Mouse (Mus musculus): ENCODE measurements at regions not wholly inside any gene's neighbourhood (a gene's known extent, or its start where the extent isn't known, plus 50 kb on each side); places are given as distances from the start of the nearest gene placed in this dataset.

GRCm38 (mm10) chr8:35185165-35185564 lies 580.4 kb upstream of the Gm19410 start:
- in situ Hi-C loops (cut with MboI, MseI), result no loop called here

GRCm38 (mm10) chr8:35188531-35188930 lies 577.1 kb upstream of the Gm19410 start:
- in situ Hi-C loops (cut with MboI, MseI), result no loop called here

- in situ Hi-C loops (cut with MboI, MseI), result no loop called here
Measured at GRCm38 (mm10) chr8:35189695-35190094, 575.9 kb upstream of the Gm19410 start.

- in situ Hi-C loops (cut with MboI, MseI), result no loop called here
Measured at GRCm38 (mm10) chr8:35192515-35192914, 573.1 kb upstream of the Gm19410 start.

DNA sequence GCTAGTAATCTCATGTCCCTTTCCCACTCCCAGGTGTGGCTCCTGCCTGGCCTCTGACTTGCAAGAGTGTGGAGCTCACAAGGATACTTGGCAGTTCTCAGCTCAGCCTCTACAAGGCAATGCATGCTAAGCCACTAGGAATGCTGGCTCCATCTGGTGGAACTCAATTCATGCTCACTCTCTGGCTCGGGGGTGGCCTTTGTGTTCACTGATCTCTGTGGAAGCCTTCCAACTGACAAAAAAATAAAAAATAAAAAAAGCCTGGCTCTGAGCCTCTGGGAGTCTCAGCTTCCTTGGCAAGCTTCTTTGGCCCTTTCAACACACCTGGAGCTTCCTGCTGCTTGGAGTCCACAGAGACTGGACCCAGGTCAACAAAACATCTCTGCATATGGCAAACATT lies 571.8 kb upstream of the Gm19410 start:
- in situ Hi-C loops (cut with MboI, MseI), result no loop called here

DNA sequence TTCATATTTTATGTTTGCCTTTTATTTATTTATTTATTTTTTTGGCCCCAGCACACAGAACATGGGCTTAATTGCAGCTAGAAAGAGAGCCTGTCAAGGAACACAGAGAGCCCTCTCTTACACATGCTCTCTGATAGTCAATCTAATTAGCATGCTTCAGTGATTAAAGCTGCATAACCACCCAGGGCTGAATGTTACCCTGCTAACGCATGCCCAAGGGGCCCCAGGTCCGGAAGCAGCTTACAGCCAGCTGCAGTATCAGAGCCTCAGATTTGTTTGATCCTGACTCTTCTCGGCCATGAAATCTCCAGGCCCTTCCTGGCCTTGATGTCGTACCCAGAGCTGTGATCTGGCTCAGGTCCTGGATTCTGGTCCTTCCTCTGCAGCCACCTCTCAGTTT lies 569.4 kb upstream of the Gm19410 start:
- in situ Hi-C loops (cut with MboI, MseI), result no loop called here

- in situ Hi-C loops (cut with MboI, MseI), result no loop called here
Measured at GRCm38 (mm10) chr8:35198766-35199165, 566.8 kb upstream of the Gm19410 start.

DNA sequence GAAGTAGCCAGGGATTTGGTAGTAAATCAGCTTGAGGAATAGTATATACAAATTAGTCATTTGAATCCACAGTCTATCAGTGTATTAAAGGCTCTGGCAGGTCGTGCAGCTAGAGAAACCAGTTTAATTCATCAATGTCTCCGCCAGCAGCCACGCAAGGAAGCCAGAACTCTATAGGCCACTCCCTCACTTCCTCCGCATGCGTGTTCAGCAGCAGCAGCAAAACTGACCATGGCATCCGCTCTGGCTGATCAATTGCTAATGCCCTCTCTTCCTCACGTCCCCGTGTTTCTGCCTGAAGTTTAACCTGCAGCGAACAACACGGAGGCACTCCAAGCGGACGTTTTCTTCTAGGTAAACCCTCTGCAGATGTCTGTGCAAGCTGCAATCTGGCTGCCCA lies 564.2 kb upstream of the Gm19410 start:
- in situ Hi-C loops (cut with MboI, MseI), result no loop called here

- in situ Hi-C loops (cut with MboI, MseI), result no loop called here
Measured at GRCm38 (mm10) chr8:35204971-35205370, 560.6 kb upstream of the Gm19410 start.

DNA sequence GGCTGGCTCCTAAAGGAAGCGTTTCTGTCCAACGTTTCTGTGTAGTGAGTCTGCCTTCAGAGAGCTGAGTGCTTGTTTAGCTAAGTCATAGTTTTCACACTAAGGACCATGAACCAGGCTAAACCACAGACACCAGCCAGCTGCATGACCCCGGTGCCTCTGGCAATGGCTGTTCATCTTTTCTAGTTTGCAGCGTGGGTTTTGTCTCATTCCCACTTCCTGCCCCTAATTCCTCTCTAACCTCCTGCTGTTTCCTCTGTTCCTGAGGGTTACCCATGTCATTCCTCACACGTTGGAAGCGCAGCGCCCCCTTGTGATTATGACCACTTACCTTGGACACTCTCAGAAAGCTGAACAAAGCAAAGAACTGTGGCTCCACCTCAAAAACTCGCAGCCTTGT lies 560.1 kb upstream of the Gm19410 start:
- in situ Hi-C loops (cut with MboI, MseI), result no loop called here

GRCm38 (mm10) chr8:35206271-35206670 lies 559.3 kb upstream of the Gm19410 start:
- in situ Hi-C loops (cut with MboI, MseI), result no loop called here

- in situ Hi-C loops (cut with MboI, MseI), result no loop called here
Measured at GRCm38 (mm10) chr8:35208357-35208756, 557.2 kb upstream of the Gm19410 start.

GRCm38 (mm10) chr8:35211506-35212452 lies 553.8 kb upstream of the Gm19410 start:
- in situ Hi-C loops (cut with MboI, MseI), result no loop called here

DNA sequence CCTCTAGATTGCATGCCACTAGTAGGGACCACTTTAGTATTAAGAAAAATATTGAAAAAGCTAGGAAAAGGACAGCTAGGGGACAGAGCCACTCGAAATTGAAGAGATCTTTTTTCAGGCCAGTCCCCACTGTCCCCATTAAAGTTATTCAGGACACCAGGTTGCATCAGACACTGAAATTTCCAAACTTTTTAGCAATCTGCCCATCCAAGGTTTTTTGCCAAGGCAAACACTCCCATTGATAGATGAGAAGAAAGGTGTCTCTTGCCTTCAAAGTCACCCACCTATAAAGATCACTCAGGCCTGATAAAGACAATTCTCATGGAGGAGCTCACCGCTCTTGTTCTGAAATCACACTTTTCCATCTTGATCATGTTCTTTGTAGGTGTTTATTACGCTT lies 552.1 kb upstream of the Gm19410 start:
- in situ Hi-C loops (cut with MboI, MseI), result no loop called here

DNA sequence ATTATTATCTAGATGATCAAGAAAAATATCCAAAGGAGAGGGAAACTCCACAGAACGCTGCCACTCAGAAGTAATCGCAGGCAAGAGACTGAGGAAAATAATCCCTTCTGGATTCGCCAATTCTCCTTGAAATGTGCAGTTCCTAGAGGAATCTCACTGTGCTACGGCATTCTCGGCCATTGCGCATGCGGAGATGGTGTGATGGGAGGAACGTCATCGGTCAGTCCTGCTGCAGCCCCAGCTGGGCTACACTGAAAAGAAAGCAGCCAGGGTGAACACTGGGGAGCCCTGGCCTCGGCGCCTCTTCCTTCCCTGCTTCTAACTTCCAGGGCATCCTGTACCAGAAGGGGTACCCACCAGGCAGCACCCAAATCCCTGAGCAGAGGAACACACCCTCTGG lies 548.0 kb upstream of the Gm19410 start:
- in situ Hi-C loops (cut with MboI, MseI), result no loop called here

DNA sequence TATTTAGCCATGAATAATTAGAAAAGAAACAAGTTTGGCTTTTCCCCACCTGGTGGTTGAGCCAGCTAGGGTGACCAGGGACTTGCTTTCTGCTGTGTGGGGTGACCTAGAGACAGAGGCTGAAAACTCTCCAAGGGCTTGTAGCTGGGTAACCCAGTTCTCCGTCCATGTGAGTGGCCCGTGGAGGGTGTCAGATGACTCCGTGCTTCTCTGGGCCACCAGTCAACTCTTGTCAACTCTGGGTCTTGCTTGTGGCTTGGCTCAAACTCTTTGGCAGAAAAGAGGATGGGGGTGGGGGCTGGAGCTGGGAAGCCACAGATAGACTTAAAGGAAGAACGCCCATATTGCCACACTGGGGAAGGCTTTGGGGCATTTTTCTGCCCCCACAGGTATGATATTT lies 547.3 kb upstream of the Gm19410 start:
- in situ Hi-C loops (cut with MboI, MseI), result no loop called here

DNA sequence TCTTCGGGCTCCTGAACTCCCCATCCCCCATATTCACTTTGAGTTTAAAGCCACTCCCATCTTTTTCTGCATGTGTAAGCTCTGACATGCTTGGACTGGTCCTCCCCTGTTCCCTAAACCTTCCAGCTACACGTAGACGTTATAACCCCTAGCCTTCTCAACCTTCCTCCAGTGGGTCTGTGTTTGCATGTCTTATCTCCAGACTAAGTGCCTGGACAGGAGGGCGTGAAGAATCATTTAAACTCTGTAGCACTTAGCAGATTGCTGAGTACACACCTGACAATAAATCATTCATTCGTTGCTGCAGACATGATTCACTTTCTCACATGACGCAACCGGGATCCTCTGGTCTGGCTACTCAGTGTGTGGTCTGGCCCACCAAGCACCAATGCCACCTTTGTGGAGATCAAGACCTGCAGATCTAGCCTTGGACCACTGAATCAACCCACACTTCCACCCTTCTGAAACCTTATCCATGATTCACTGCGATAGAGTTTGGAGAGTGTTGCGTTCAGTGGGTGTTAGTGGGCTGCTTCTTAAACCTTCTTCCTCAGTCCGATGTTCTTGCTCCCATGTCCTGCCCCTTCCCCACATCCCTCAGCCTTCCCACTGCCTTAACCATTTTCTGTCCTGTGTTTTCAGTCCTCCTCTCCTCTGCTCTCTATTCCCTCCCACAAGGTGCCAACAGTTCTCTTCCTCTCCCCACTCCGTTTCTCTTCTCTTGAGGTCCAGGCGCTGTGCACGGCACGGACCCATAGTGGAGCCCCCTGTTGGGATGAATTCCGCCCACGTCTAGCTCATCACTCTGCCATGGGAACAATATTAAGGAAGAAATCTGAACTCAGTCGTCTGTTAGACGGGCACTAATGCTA lies 541.3 kb upstream of the Gm19410 start:
- in situ Hi-C loops (cut with MboI, MseI), result no loop called here

- in situ Hi-C loops (cut with MboI, MseI), result loop anchor here (5.0 to 25.0 kb wide), 2 partner anchors 237 to 242 kb away; no protein-coding TSS in a partner anchor
Measured at GRCm38 (mm10) chr8:35224925-35225244, 540.7 kb upstream of the Gm19410 start.

GRCm38 (mm10) chr8:35227079-35227478 lies 538.5 kb upstream of the Gm19410 start:
- in situ Hi-C loops (cut with MboI, MseI), result loop anchor here (5.0 to 25.0 kb wide), 2 partner anchors 235 to 240 kb away; no protein-coding TSS in a partner anchor

GRCm38 (mm10) chr8:35228449-35228848 lies 537.1 kb upstream of the Gm19410 start:
- in situ Hi-C loops (cut with MboI, MseI), result loop anchor here (5.0 to 25.0 kb wide), 2 partner anchors 234 to 239 kb away; no protein-coding TSS in a partner anchor

DNA sequence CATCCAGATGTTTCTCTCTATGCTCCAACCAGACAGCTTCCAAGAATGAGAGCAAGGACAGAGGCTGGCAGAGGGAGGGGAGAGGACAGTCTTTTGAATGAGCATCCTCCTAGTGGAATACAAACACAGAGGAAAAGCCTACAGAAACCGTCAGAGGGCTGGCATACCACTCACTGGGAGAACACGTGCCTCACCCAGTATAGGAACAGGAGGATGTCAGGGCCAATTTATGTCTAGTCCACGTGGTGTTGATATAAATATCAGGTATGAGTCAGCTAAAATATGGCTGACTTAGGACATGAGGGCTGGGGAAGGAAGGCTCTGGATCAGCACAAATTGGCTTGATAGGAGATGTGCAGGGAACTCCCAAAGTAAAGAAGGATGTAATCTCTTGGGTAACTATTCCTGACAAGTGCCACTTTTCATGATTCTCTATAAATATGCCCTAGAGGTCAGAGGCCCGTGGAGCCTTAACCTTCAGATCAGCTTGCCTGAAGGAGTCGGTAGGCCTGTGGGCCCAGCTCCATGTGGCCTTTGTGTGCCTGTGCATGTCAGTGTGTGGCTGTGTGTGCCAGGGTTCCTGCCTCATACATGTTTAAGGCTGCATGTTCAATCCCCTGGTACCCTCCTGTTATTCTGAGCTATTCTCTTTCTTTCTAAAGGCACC lies 531.9 kb upstream of the Gm19410 start:
- in situ Hi-C loops (cut with MboI, MseI), result loop anchor here in 1 of 2 experiments (25.0 kb wide), 1 partner anchor 229 kb away; no protein-coding TSS in a partner anchor

- in situ Hi-C loops (cut with MboI, MseI), result loop anchor here in 1 of 2 experiments (25.0 kb wide), 1 partner anchor 228 kb away; no protein-coding TSS in a partner anchor
Measured at GRCm38 (mm10) chr8:35234436-35234835, 531.2 kb upstream of the Gm19410 start.

All from T-helper 17 cell (primary cell).